Mouse (Mus musculus) midbrain, embryonic 16.5 days (tissue): ENCODE measurements around the gene Cyp2c23. TPM values are rescaled to one million over a fixed set of nuclear protein-coding genes. Genes with fewer than 3 reads are reported as not detected.

Experiments
- ATAC-seq: fragments of 200-750 bp; cut with Nextera tagmentation; 2 replicates; pipeline ENCODE4 v1.8.0; 2017; ENCODE audit warnings: moderate TSS enrichment
- H3K27ac ChIP-seq: fragments of 300-500 bp; sonication (generic); 2 replicates; pipeline ENCODE4 v1.5.1; 2014; ENCODE audit warnings: mild to moderate bottlenecking, low read length, mixed read lengths
- H3K27me3 ChIP-seq: fragments of 300-500 bp; sonication (generic); 2 replicates; pipeline ENCODE4 v1.6.1; 2014; ENCODE audit warnings: low read depth, low read length, mixed read lengths; ENCODE audit not compliant: control insufficient read depth, insufficient read depth
- H3K36me3 ChIP-seq: fragments of 300-500 bp; sonication (generic); 2 replicates; pipeline ENCODE4 v1.6.1; 2014; ENCODE audit warnings: mild to moderate bottlenecking, low read length, moderate library complexity, mixed read lengths; ENCODE audit not compliant: control insufficient read depth, insufficient read depth
- H3K4me1 ChIP-seq: fragments of 300-500 bp; sonication (generic); 2 replicates; pipeline ENCODE4 v1.6.1; 2014; ENCODE audit warnings: mild to moderate bottlenecking, low read length, mixed read lengths; ENCODE audit not compliant: control insufficient read depth, insufficient read depth
- H3K4me2 ChIP-seq: fragments of 300-500 bp; sonication (generic); 2 replicates; pipeline ENCODE4 v1.6.1; 2014; ENCODE audit warnings: mild to moderate bottlenecking, low read length, mixed read lengths
- H3K4me3 ChIP-seq: fragments of 300-500 bp; sonication (generic); 2 replicates; pipeline ENCODE4 v1.5.1; 2014; ENCODE audit warnings: low read depth, mild to moderate bottlenecking, low read length, moderate library complexity, mixed read lengths
- H3K9ac ChIP-seq: fragments of 300-500 bp; sonication (generic); 2 replicates; pipeline ENCODE4 v1.6.1; 2014; ENCODE audit warnings: low read depth, low read length, mixed read lengths
- H3K9me3 ChIP-seq: fragments of 300-500 bp; sonication (generic); replicated peaks from 2 replicates; pipeline ENCODE4 v1.6.1; 2014; ENCODE audit warnings: mild to moderate bottlenecking, low read length, mixed read lengths; ENCODE audit not compliant: control insufficient read depth, poor library complexity, severe bottlenecking
- WGBS: fragments of 180-500 bp; shearing (Covaris S2); extraction: QIAGEN DNeasy Blood & Tissue Kit; methylation state at CpG from one replicate; pipeline ENCODE4 v1.1.7; 2014; 5-methylcytosine and 5-hydroxymethylcytosine counted together
- polyA plus RNA-seq: library from polyadenylated mRNA; unstranded; fragments of >200 nt; fragmentation: Nextera tagmentation; extraction: Ambion mirVana; gene quantifications from 2 replicates; pipeline ENCODE4 v1.2.1, GENCODE M21; 2015

Gene Cyp2c23
- polyA plus RNA-seq, 1 experiment from 2014 or later, result not detected

DNA sequence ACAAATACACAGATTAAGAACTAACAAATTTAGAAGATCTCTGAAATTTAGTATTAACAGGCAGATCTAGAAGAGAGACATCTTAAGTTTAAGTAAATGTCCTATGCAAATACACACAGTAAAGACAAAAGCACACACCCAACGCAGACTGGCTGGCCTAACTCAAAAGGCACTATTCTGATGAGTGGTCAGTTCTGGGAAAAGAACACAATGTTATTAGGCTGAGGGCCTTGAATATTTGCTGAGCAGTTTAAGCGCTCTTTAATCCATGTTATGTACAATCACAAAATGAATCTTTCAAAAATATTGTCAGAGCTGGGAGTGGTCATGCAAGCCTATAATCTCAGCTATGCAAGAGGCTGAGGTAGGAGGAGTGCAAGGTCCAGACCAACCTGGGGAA lies 35.7 kb upstream of the Cyp2c23 start:
- peaks cover 12% of the 10 kb centered on the region; the same call in 1 of the 2 replicates for H3K36me3 ChIP-seq
- no peaks in the 10 kb centered on the region for H3K27me3 ChIP-seq
- ATAC-seq, result no peak
- no peak overlapping the region for H3K4me2 ChIP-seq
- H3K27ac ChIP-seq, result no peak overlapping the region
- H3K4me3 ChIP-seq, result no peak overlapping the region
- peaks cover 15% of the 10 kb centered on the region for H3K4me1 ChIP-seq
- 94% methylated on average over 2 of the region's 2 CpGs for WGBS
- no peak overlapping the region for H3K9ac ChIP-seq
- H3K9me3 ChIP-seq, result no peaks in the 10 kb centered on the region

DNA sequence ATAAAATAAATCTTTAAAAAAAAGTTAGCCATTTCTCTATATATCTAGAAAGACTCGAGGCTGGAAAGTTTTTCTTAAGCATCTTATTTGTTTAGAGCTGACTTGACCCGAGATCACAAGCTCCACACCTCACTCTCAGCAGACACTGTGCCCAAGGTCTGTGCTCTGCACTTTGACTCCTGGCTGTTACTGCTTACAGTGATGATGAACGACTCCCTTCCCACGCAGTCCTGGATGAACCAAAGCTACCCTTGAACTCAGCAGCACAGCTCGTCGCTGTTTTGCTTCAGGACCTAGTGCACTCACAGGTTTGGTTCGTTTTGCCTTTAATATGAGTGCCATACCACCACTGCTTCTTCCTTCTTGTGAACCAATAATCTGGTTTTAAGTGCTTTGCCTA lies 34.8 kb upstream of the Cyp2c23 start:
- Histone ChIP-seq H3K4me3 (no peak overlapping the region), H3K27ac (no peak overlapping the region), H3K27me3 (no peaks in the 10 kb centered on the region), H3K9ac (no peak overlapping the region), H3K4me2 (no peak overlapping the region), H3K4me1 (peaks cover 14% of the 10 kb centered on the region), H3K36me3 (peaks cover 15% of the 10 kb centered on the region; the same call in 1 of the 2 replicates), H3K9me3 (no peaks in the 10 kb centered on the region)
- WGBS, result 96% methylated on average over 7 of the region's 7 CpGs
- no peak for ATAC-seq

- H3K4me2 ChIP-seq, result no peak overlapping the region
- H3K4me1 ChIP-seq, result no peaks in the 10 kb centered on the region
- no peaks in the 10 kb centered on the region for H3K27me3 ChIP-seq
- no peak overlapping the region for H3K27ac ChIP-seq
- no peak overlapping the region for H3K4me3 ChIP-seq
- no peak overlapping the region for H3K9ac ChIP-seq
- 96% methylated on average over 3 of the region's 3 CpGs for WGBS
- H3K9me3 ChIP-seq, result no peaks in the 10 kb centered on the region
- H3K36me3 ChIP-seq, result peaks cover 19% of the 10 kb centered on the region
- ATAC-seq, result no peak
These were observed 31.2 kb upstream of the Cyp2c23 start for GRCm38 (mm10) chr19:44060226-44060625.

DNA sequence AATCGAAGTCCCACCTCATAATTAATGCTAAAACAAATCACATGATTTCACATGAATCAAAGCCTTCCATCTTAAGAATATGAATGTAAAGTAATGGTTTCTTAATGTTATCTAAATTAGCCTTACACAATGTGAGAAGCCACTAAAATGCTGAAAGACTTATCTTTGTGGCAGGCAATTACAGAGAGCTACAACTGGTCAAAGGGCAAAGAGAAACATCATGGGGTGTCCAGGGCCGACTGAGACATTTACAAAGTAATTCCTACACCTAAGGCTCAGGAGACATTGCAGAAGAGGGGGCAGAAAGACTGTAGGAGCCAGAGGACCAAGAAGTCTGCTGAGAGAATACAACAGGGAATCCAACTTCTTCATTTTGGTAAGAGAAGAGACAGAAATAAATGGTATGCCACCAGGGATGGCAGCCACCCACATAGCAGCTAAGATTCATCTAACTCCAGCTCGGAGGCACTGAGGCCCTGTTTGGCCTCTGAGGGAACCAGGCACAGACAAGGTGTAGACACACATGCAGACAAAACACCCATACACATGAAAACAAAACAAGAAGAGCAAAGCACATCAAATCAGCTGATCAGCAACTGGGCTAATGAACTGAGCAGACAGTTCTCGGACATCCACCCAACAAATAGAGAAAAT lies 26.3 kb upstream of the Cyp2c23 start:
- ATAC-seq, result no peak
- no peak overlapping the region for H3K4me3 ChIP-seq
- peaks cover 8% of the 10 kb centered on the region for H3K36me3 ChIP-seq
- H3K27me3 ChIP-seq, result no peaks in the 10 kb centered on the region
- no peak overlapping the region for H3K27ac ChIP-seq
- H3K4me2 ChIP-seq, result no peak overlapping the region
- WGBS, result 80% methylated on average over 4 of the region's 4 CpGs
- H3K9me3 ChIP-seq, result no peaks in the 10 kb centered on the region
- no peaks in the 10 kb centered on the region for H3K4me1 ChIP-seq
- H3K9ac ChIP-seq, result no peak overlapping the region

GRCm38 (mm10) chr19:44050388-44050787 lies 21.4 kb upstream of the Cyp2c23 start:
- Histone ChIP-seq H3K9me3 (no peaks in the 10 kb centered on the region), H3K27me3 (no peaks in the 10 kb centered on the region), H3K27ac (no peak overlapping the region), H3K36me3 (peaks cover 8% of the 10 kb centered on the region), H3K9ac (no peak overlapping the region), H3K4me1 (no peaks in the 10 kb centered on the region), H3K4me2 (no peak overlapping the region), H3K4me3 (no peak overlapping the region)
- WGBS, result 90% methylated on average over 4 of the region's 4 CpGs
- ATAC-seq, result no peak

- WGBS, result 60% methylated on average over 3 of the region's 3 CpGs
- H3K4me1 ChIP-seq, result no peaks in the 10 kb centered on the region
- no peak overlapping the region for H3K4me3 ChIP-seq
- no peaks in the 10 kb centered on the region for H3K27me3 ChIP-seq
- no peak overlapping the region for H3K27ac ChIP-seq
- H3K4me2 ChIP-seq, result no peak overlapping the region
- H3K9me3 ChIP-seq, result no peaks in the 10 kb centered on the region
- peaks cover 6% of the 10 kb centered on the region for H3K36me3 ChIP-seq
- no peak for ATAC-seq
- no peak overlapping the region for H3K9ac ChIP-seq
These were observed 20.3 kb upstream of the Cyp2c23 start for GRCm38 (mm10) chr19:44049282-44049681.

DNA sequence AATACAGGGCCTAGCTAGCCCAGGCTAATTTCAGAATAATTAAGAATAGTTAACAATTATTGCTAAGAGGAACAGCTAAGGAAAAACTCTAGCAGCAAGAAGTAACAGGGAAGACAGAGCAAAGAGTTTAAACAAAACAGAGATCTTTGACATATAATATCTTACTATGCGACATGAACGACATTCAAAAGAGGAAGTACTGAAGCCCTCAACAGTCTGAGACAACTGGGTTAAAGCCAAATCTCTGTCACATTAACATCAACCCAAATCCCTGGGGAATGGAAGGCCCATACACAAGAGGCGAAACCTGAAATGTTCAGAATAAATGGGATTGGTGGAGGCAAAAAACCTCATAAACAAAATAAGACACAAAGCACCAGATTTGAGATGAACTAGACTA lies 16.8 kb upstream of the Cyp2c23 start:
- Histone ChIP-seq H3K9me3 (no peaks in the 10 kb centered on the region), H3K27me3 (no peaks in the 10 kb centered on the region), H3K36me3 (peaks cover 6% of the 10 kb centered on the region), H3K9ac (no peak overlapping the region), H3K27ac (no peak overlapping the region), H3K4me1 (no peaks in the 10 kb centered on the region), H3K4me2 (no peak overlapping the region), H3K4me3 (no peak overlapping the region)
- 84% methylated on average over 3 of the region's 3 CpGs for WGBS
- ATAC-seq, result no peak

- H3K4me2 ChIP-seq, result no peak overlapping the region
- no peak overlapping the region for H3K9ac ChIP-seq
- peaks cover 14% of the 10 kb centered on the region for H3K36me3 ChIP-seq
- ATAC-seq, result no peak
- 73% methylated on average over 5 of the region's 5 CpGs for WGBS
- no peak overlapping the region for H3K27ac ChIP-seq
- H3K27me3 ChIP-seq, result no peaks in the 10 kb centered on the region
- H3K4me3 ChIP-seq, result no peak overlapping the region
- no peaks in the 10 kb centered on the region for H3K9me3 ChIP-seq
- no peaks in the 10 kb centered on the region for H3K4me1 ChIP-seq
These were observed 13.1 kb upstream of the Cyp2c23 start for GRCm38 (mm10) chr19:44042121-44042520.

DNA sequence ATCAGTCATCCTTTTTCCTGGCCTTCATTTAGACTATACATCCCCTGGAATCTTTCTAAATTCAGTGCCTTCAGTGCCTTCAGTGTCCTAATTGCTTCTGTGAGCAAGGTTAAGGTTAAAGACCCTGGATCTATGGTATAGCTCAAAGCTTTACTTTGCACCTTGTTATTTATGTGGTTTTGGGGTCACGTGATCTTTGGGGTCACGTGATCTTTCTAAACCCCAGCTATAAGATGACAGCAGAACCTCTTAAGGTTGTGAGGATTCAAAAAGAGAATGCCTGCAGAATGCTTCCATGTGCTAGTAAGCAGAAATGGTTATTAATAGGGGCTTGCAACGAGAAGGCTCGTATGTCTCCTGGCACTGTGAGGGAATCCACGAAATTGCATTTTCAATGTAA lies 4.4 kb upstream of the Cyp2c23 start:
- Histone ChIP-seq H3K9ac (no peak overlapping the region), H3K4me1 (no peaks in the 10 kb centered on the region), H3K9me3 (no peaks in the 10 kb centered on the region), H3K4me3 (no peak overlapping the region), H3K27me3 (no peaks in the 10 kb centered on the region), H3K36me3 (peaks cover 10% of the 10 kb centered on the region), H3K27ac (no peak overlapping the region), H3K4me2 (no peak overlapping the region)
- no peak for ATAC-seq
- 94% methylated on average over 5 of the region's 5 CpGs for WGBS
